Mouse (Mus musculus) cerebellum, adult 2 months (tissue): Measurements from ENCODE around the gene S100z. TPM values are rescaled to one million over a fixed set of nuclear protein-coding genes. Genes with fewer than 3 reads are reported as not detected.

Experiments used
- DNase-seq, 2 experiments: peaks; one replicate each; pipeline ENCODE4 v3.0.0; 2021
- H3K27ac ChIP-seq: fragments of 200-500 bp; 2 replicates; pipeline ENCODE4 v1.5.1; 2012; ENCODE audit warnings: low read length, control low read depth, inconsistent platforms; ENCODE audit not compliant: insufficient read depth
- H3K27me3 ChIP-seq: fragments of 200-500 bp; 2 replicates; pipeline ENCODE4 v1.6.1; 2012; ENCODE audit warnings: inconsistent platforms, mild to moderate bottlenecking, low read length, moderate library complexity; ENCODE audit not compliant: control insufficient read depth, insufficient read depth
- H3K4me1 ChIP-seq: fragments of 200-500 bp; 2 replicates; pipeline ENCODE4 v1.6.1; 2011; ENCODE audit warnings: low read length; ENCODE audit not compliant: control insufficient read depth, insufficient read depth
- H3K4me3 ChIP-seq: fragments of 200-500 bp; replicated peaks from 2 replicates; pipeline ENCODE3; 2011; ENCODE audit warnings: mild to moderate bottlenecking, low read depth, low read length, control low read depth; ENCODE audit not compliant: insufficient read depth
- CTCF ChIP-seq: fragments of 200-500 bp; IDR thresholded peaks from 2 replicates; pipeline ENCODE4 v1.5.1; 2011; ENCODE audit warnings: low read depth, mild to moderate bottlenecking, control low read depth, low read length, moderate library complexity, borderline replicate concordance; ENCODE audit not compliant: insufficient read depth
- POLR2A ChIP-seq: fragments of 200-500 bp; IDR thresholded peaks from 2 replicates; pipeline ENCODE4 v1.6.1; 2011; ENCODE audit warnings: low read length, control low read depth, borderline replicate concordance; ENCODE audit not compliant: insufficient read depth
- WGBS: fragments of 180-500 bp; shearing (Covaris S2); methylation state at CpG from one replicate; pipeline ENCODE4 v1.1.7; 2018; 5-methylcytosine and 5-hydroxymethylcytosine counted together
- polyA plus RNA-seq: library from polyadenylated mRNA; depleted of rRNA; stranded (reverse); fragments of >200 nt; gene quantifications from 2 replicates; pipeline ENCODE4 v1.2.3, GENCODE M21; 2012

S100z gene
- polyA plus RNA-seq, 1 experiment: not detected

DNA sequence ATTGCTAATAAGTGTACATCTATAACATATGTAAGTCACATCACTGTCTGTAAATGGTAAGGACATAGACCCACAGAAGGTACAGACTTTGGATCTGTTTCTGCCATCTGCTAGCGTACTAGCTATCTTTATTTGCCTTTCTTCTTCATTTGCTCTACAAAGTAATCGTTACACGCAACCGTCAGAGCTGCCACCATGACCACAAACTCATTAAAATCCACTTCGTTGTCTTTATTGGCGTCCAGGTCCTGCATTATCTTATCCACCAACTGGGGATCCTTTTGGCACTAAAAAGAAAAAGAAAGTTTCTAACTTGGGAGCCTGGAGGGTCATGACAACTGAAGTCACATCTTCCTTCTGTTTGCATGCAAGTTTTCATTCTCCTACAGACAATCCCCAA is 1.3 kb downstream of the S100z start:
- Histone ChIP-seq H3K27me3 (no peaks in the 10 kb centered on the region), H3K4me3 (no peak overlapping the region), H3K4me1 (no peaks in the 10 kb centered on the region), H3K27ac (no peak overlapping the region)
- DNase-seq: no peak
- WGBS: 78% methylated on average over 6 of the region's 6 CpGs
- TF ChIP-seq POLR2A: no peak
- TF ChIP-seq CTCF: no peak

DNA sequence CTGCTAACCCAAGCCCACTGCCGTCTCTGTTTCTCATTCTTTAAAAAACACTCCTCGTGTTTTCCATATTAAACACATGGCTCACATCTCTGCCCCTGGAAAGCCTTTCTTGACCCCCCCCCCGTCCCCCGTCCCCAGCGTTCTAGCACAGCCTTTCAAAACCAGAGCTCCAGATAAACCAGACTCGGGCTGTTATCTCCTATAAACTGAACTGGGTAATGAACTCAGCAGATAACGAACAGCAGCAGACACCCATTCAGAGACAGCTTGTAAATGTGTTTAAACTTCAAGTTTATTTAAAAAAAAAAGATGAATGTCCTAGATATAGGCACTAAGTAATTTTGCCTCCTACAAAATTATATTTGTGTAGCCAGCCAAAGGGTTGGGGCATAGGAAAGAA is 3.4 kb downstream of the S100z start:
- Histone ChIP-seq H3K27ac (no peak overlapping the region), H3K4me1 (no peaks in the 10 kb centered on the region), H3K27me3 (no peaks in the 10 kb centered on the region), H3K4me3 (no peak overlapping the region)
- TF ChIP-seq CTCF (no peak), POLR2A (no peak)
- DNase-seq: no peak
- 72% methylated on average over 7 of the region's 7 CpGs for WGBS

DNA sequence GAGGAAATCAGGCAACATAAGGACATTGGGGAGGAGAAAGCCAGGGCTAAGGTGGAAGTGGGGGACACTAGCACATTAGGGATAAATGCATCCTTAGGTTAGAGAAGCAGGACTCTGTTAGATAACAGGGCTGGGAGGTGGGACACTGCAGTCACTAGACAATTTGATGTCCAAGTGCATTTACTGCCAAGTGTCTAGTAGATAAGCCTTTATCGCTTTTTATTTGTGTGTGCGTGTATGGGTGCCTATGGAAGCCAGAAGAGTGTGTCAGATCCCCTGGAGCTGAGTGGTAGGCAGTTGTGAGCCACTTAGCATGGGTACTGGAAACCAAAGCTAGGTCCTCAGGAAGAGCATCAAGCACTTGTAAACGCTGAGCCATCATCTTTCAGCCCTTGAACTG is 4.2 kb downstream of the S100z start:
- H3K27me3 ChIP-seq: no peaks in the 10 kb centered on the region
- H3K4me1 ChIP-seq: no peaks in the 10 kb centered on the region
- no peak for TF ChIP-seq POLR2A
- no peak for TF ChIP-seq CTCF
- H3K4me3 ChIP-seq: no peak overlapping the region
- no peak for DNase-seq
- H3K27ac ChIP-seq: no peak overlapping the region
- WGBS: 85% methylated on average over 3 of the region's 3 CpGs

DNA sequence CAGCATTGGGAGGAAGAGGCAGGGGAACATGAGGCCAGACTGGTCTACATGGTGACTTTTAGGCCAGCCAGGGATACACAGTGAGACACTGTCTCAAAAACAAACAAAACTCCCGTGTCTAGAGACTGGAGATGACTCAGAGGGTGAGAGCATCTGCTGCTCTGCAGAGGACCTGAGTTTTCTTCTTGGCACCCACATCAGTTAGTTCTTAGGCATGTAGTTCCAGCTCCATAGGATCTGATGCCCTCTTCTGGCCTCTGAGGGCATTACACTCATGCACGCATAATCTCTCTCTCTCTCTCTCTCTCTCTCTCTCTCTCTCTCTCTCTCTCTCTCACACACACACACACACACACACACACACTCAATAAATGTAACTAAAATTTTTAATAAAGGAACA is 7.6 kb downstream of the S100z start:
- Histone ChIP-seq H3K4me1 (no peaks in the 10 kb centered on the region), H3K27me3 (no peaks in the 10 kb centered on the region), H3K27ac (no peak overlapping the region), H3K4me3 (no peak overlapping the region)
- DNase-seq: no peak
- WGBS: 33% methylated on average over 2 of the region's 2 CpGs
- TF ChIP-seq CTCF (no peak), POLR2A (no peak)

GRCm38 (mm10) chr13:95451529-95451928 is 27.0 kb downstream of the S100z start:
- no peak for DNase-seq
- 78% methylated on average over 2 of the region's 2 CpGs for WGBS
- H3K27me3 ChIP-seq: no peaks in the 10 kb centered on the region
- no peak for TF ChIP-seq CTCF
- TF ChIP-seq POLR2A: no peak
- no peak overlapping the region for H3K27ac ChIP-seq
- no peak overlapping the region for H3K4me3 ChIP-seq
- no peaks in the 10 kb centered on the region for H3K4me1 ChIP-seq

DNA sequence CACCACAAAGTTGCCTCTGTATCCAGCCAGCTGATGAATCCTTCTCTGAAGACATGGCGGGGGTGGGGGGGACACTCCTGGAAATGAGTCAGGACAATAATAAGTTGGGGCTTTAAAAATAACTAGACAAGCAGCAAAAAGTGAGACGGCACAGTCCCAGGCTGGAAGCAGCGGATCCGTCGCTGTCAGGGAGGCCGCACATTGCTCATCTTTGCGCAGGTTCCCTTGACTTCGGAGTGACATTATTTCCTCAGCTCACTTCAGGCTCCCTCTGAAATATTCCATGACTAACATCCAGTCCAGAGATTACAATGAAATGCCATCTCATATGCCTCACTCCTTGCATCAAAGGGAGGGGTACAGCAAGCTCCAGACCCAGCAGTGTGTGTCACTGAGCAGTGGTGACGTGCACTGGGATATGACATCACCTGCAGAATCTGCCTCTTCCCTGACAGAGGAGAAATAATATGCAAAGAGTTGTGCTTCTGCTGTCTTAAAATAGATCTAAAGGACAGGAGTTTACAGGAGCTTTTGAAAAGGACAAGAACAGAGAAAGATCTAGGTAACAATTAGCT is 27.8 kb downstream of the S100z start:
- WGBS: 89% methylated on average over 9 of the region's 9 CpGs
- Histone ChIP-seq H3K27me3 (no peaks in the 10 kb centered on the region), H3K4me3 (no peak overlapping the region), H3K4me1 (no peaks in the 10 kb centered on the region), H3K27ac (no peak overlapping the region)
- TF ChIP-seq POLR2A: no peak
- TF ChIP-seq CTCF: no peak
- DNase-seq: no peak

DNA sequence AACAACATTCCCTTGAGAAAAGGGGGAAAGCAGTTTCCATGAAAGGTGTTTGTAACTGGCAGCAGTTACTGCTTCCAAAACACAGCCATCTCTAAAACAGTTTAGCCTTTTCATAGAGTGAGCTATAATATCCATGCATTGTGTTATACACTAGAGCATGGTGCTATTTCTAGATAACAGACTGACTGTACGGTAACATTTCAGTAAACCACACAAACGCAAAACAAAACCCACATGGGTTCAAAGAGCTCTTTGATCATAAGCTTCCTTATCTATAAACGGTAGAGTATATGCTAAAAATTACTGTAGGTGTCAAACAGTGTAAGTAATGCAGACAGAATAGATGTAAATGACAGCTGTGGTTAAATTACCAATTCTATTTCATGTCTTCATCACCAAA is 28.8 kb downstream of the S100z start:
- no peaks in the 10 kb centered on the region for H3K4me1 ChIP-seq
- 83% methylated on average over 3 of the region's 3 CpGs for WGBS
- H3K27ac ChIP-seq: no peak overlapping the region
- TF ChIP-seq POLR2A (no peak), CTCF (no peak)
- H3K4me3 ChIP-seq: no peak overlapping the region
- no peaks in the 10 kb centered on the region; the same call in 1 of the 2 replicates for H3K27me3 ChIP-seq
- DNase-seq: no peak

GRCm38 (mm10) chr13:95444824-95445223 is 33.7 kb downstream of the S100z start, which contains the start of gene Crhbp:
Gene Crhbp, minus strand, starts transcription at chr13:95444924.
- H3K4me3 ChIP-seq: no peak within 1 kb of the TSS
- 49% methylated on average over 11 of the region's 11 CpGs for WGBS

More at GRCm38 (mm10) chr13:95444824-95445223, 33.7 kb downstream of the S100z start, which contains the start of gene Crhbp:
- Histone ChIP-seq H3K27me3 (no peaks in the 10 kb centered on the region; the same call in 1 of the 2 replicates), H3K27ac (no peak within 1 kb of the TSS), H3K4me1 (no peaks in the 10 kb centered on the region)
- TF ChIP-seq CTCF (no peak), POLR2A (no peak)
- no peak for DNase-seq
